Comparison of ENCODE assay signal across 20 mouse cellular contexts in the genomic region with DNA sequence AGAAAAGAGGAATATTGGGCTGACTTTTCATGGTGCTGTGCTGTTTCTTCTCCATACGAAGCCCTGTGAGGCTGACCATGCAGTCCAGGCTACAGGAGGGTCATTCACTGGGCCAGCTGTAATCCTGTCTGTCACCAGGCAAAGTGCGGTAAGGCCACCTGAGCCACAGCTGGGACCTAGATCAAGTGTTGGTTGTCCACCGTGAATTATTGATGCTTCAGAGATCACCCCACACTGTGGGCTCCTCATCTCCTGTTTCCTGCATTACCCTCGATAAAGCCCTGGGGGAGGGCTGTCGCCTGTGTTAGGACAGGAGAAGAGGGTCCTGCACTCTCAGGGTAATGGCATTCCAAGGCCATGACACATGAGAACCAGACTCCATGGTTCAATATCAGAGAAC. TPM values are rescaled to one million over a fixed set of nuclear protein-coding genes. Genes with fewer than 3 reads are reported as not detected.
"Had no signal": no experiment of that assay in that cellular context is flagged by ENCODE, and none has a peak within 500 bp of the region (broad histone marks: within the 10 kb centered on the region; RNA-seq: fewer than 3 reads in every experiment).

No protein-coding gene starts in this region.

- ATAC-seq: lung, postnatal 0 days; midbrain, embryonic 13.5 days; midbrain, embryonic 15.5 days had no signal

- H3K36me3 ChIP-seq: lung, embryonic 15.5 days; midbrain, embryonic 13.5 days; midbrain, embryonic 15.5 days; neural tube, embryonic 12.5 days; stomach, embryonic 15.5 days had no signal

- H3K4me3 ChIP-seq: lung, embryonic 15.5 days; megakaryocyte, embryonic 14.5 days; midbrain, embryonic 13.5 days; midbrain, embryonic 15.5 days; neural tube, embryonic 12.5 days; stomach, embryonic 15.5 days had no signal

- H3K27ac ChIP-seq: lung, embryonic 15.5 days; macrophage; midbrain, embryonic 13.5 days; midbrain, embryonic 15.5 days; neural tube, embryonic 12.5 days; stomach, embryonic 15.5 days; stomach, postnatal 0 days had no signal

- H3K9me3 ChIP-seq: lung, embryonic 15.5 days; megakaryocyte, embryonic 14.5 days; midbrain, embryonic 13.5 days; midbrain, embryonic 15.5 days; neural tube, embryonic 12.5 days; stomach, embryonic 15.5 days had no signal

- H3K9ac ChIP-seq: lung, embryonic 15.5 days; midbrain, embryonic 13.5 days; midbrain, embryonic 15.5 days; neural tube, embryonic 12.5 days; stomach, embryonic 15.5 days had no signal

- H3K4me2 ChIP-seq: lung, embryonic 15.5 days; midbrain, embryonic 11.5 days; midbrain, embryonic 13.5 days; midbrain, embryonic 15.5 days; neural tube, embryonic 12.5 days; stomach, embryonic 15.5 days had no signal

- DNase-seq: lung, adult 2 months; lung, postnatal 14 days; lung, postnatal 36 days; right cerebral cortex, postnatal 14 days; thymus, adult 2 months; thymus, postnatal 25 days; thymus, postnatal 4 days had no signal

- H3K27me3 ChIP-seq: lung, embryonic 15.5 days; megakaryocyte, embryonic 14.5 days; midbrain, embryonic 13.5 days; midbrain, embryonic 15.5 days; neural tube, embryonic 12.5 days; stomach, embryonic 15.5 days had no signal

RNA-seq across cellular contexts. Expression of a gene that starts 39.5 kb away (rescaled TPM):
- polyA plus RNA-seq: midbrain, embryonic 13.5 days; midbrain, embryonic 15.5 days; midbrain, postnatal 0 days; neural tube, embryonic 14.5 days; urinary bladder, adult 2 months had no signal
